Mouse (Mus musculus): ENCODE data around the gene Gdf15. TPM values are rescaled to one million over a fixed set of nuclear protein-coding genes. Genes with fewer than 3 reads are reported as not detected.

Gene Gdf15
- polyA plus RNA-seq, 1 experiment from 2014 or later = 0.48 TPM

- Histone ChIP-seq H3K9ac (ENCODE audit: low read depth, low read length) (no peak overlapping the region), H3K36me3 (ENCODE audit: control insufficient read depth, insufficient read depth, low read length) (no peaks in the 10 kb centered on the region), H3K9me3 (ENCODE audit: control insufficient read depth, low read length) (no peaks in the 10 kb centered on the region), H3K4me3 (ENCODE audit: low read length) (no peak overlapping the region), H3K27ac (ENCODE audit: low read depth, low read length) (no peak overlapping the region), H3K4me1 (ENCODE audit: control insufficient read depth, insufficient read depth, low read depth, low read length) (no peaks in the 10 kb centered on the region), H3K27me3 (replicated peaks; ENCODE audit: control insufficient read depth, insufficient read depth, low read length) (no peaks in the 10 kb centered on the region), H3K4me2 (ENCODE audit: low read length) (no peak overlapping the region)
- ATAC-seq = no peak
- 75% methylated on average over 9 of the region's 9 CpGs for WGBS
These were observed 6.5 kb upstream of the Gdf15 start for GRCm38 (mm10) chr8:70638752-70639151.

- Histone ChIP-seq H3K4me1 (ENCODE audit: control insufficient read depth, insufficient read depth, low read depth, low read length) (no peaks in the 10 kb centered on the region), H3K27me3 (replicated peaks; ENCODE audit: control insufficient read depth, insufficient read depth, low read length) (no peaks in the 10 kb centered on the region; the same call in 1 of the 2 replicates), H3K4me2 (ENCODE audit: low read length) (no peak overlapping the region), H3K27ac (ENCODE audit: low read depth, low read length) (no peak overlapping the region), H3K36me3 (ENCODE audit: control insufficient read depth, insufficient read depth, low read length) (no peaks in the 10 kb centered on the region), H3K4me3 (ENCODE audit: low read length) (no peak overlapping the region), H3K9ac (ENCODE audit: low read depth, low read length) (no peak overlapping the region), H3K9me3 (ENCODE audit: control insufficient read depth, low read length) (no peaks in the 10 kb centered on the region)
- ATAC-seq = no peak
- WGBS = 55% methylated on average over 8 of the region's 8 CpGs
These were observed 4.6 kb upstream of the Gdf15 start for GRCm38 (mm10) chr8:70636838-70637237.

GRCm38 (mm10) chr8:70635527-70635926 lies 3.3 kb upstream of the Gdf15 start:
- peaks cover 6% of the 10 kb centered on the region for H3K4me1 ChIP-seq (ENCODE audit: control insufficient read depth, insufficient read depth, low read depth, low read length)
- no peak overlapping the region for H3K9ac ChIP-seq (ENCODE audit: low read depth, low read length)
- no peak overlapping the region for H3K4me3 ChIP-seq (ENCODE audit: low read length)
- no peaks in the 10 kb centered on the region for H3K9me3 ChIP-seq (ENCODE audit: control insufficient read depth, low read length)
- ATAC-seq = no peak
- H3K27me3 ChIP-seq (replicated peaks; ENCODE audit: control insufficient read depth, insufficient read depth, low read length) = peaks cover 2% of the 10 kb centered on the region
- no peaks in the 10 kb centered on the region for H3K36me3 ChIP-seq (ENCODE audit: control insufficient read depth, insufficient read depth, low read length)
- no peak overlapping the region for H3K4me2 ChIP-seq (ENCODE audit: low read length)
- WGBS = 72% methylated on average over 6 of the region's 6 CpGs
- H3K27ac ChIP-seq (ENCODE audit: low read depth, low read length) = no peak overlapping the region

- Histone ChIP-seq H3K27me3 (replicated peaks; ENCODE audit: control insufficient read depth, insufficient read depth, low read length) (peaks cover 2% of the 10 kb centered on the region), H3K4me3 (ENCODE audit: low read length) (no peak overlapping the region), H3K9me3 (ENCODE audit: control insufficient read depth, low read length) (no peaks in the 10 kb centered on the region), H3K36me3 (ENCODE audit: control insufficient read depth, insufficient read depth, low read length) (no peaks in the 10 kb centered on the region), H3K27ac (ENCODE audit: low read depth, low read length) (no peak overlapping the region), H3K4me2 (ENCODE audit: low read length) (no peak overlapping the region), H3K9ac (ENCODE audit: low read depth, low read length) (no peak overlapping the region), H3K4me1 (ENCODE audit: control insufficient read depth, insufficient read depth, low read depth, low read length) (peaks cover 17% of the 10 kb centered on the region)
- 52% methylated on average over 6 of the region's 6 CpGs for WGBS
- ATAC-seq = no peak
These were observed 1.8 kb upstream of the Gdf15 start for GRCm38 (mm10) chr8:70634066-70634465.

GRCm38 (mm10) chr8:70631436-70631835 lies 820 bp downstream of the Gdf15 start:
- 18% methylated on average over 24 of the region's 24 CpGs for WGBS
- H3K9ac ChIP-seq (ENCODE audit: low read depth, low read length) = no peak overlapping the region
- H3K9me3 ChIP-seq (ENCODE audit: control insufficient read depth, low read length) = no peaks in the 10 kb centered on the region
- H3K36me3 ChIP-seq (ENCODE audit: control insufficient read depth, insufficient read depth, low read length) = no peaks in the 10 kb centered on the region
- H3K4me3 ChIP-seq (ENCODE audit: low read length) = no peak overlapping the region
- H3K4me1 ChIP-seq (ENCODE audit: control insufficient read depth, insufficient read depth, low read depth, low read length) = peaks cover 18% of the 10 kb centered on the region
- ATAC-seq = no peak
- no peak overlapping the region for H3K4me2 ChIP-seq (ENCODE audit: low read length)
- peaks cover 2% of the 10 kb centered on the region for H3K27me3 ChIP-seq (replicated peaks; ENCODE audit: control insufficient read depth, insufficient read depth, low read length)
- H3K27ac ChIP-seq (ENCODE audit: low read depth, low read length) = no peak overlapping the region

GRCm38 (mm10) chr8:70630532-70631381 lies 1.5 kb downstream of the Gdf15 start:
- Histone ChIP-seq H3K9ac (ENCODE audit: low read depth, low read length) (peak overlapping the region; percentile 50), H3K4me3 (ENCODE audit: low read length) (peak overlapping the region; percentile 50; the same call in 1 of the 2 replicates), H3K27me3 (replicated peaks; ENCODE audit: control insufficient read depth, insufficient read depth, low read length) (peaks cover 2% of the 10 kb centered on the region), H3K4me1 (ENCODE audit: control insufficient read depth, insufficient read depth, low read depth, low read length) (peaks cover 18% of the 10 kb centered on the region), H3K36me3 (ENCODE audit: control insufficient read depth, insufficient read depth, low read length) (no peaks in the 10 kb centered on the region), H3K27ac (ENCODE audit: low read depth, low read length) (peak overlapping the region; percentile 23; the same call in 1 of the 2 replicates), H3K9me3 (ENCODE audit: control insufficient read depth, low read length) (no peaks in the 10 kb centered on the region), H3K4me2 (ENCODE audit: low read length) (peak overlapping the region; percentile 22)
- WGBS = 14% methylated on average over 22 of the region's 22 CpGs
- ATAC-seq = 0 out of 2 replicates have a peak, but pooled peaks have one; percentile 7

- H3K9ac ChIP-seq (ENCODE audit: low read depth, low read length) = peak overlapping the region; percentile 66
- peak overlapping the region; percentile 82 for H3K4me2 ChIP-seq (ENCODE audit: low read length)
- H3K36me3 ChIP-seq (ENCODE audit: control insufficient read depth, insufficient read depth, low read length) = no peaks in the 10 kb centered on the region
- H3K4me1 ChIP-seq (ENCODE audit: control insufficient read depth, insufficient read depth, low read depth, low read length) = peaks cover 18% of the 10 kb centered on the region
- peak overlapping the region; percentile 50 for H3K4me3 ChIP-seq (ENCODE audit: low read length)
- no peaks in the 10 kb centered on the region for H3K9me3 ChIP-seq (ENCODE audit: control insufficient read depth, low read length)
- peaks cover 2% of the 10 kb centered on the region for H3K27me3 ChIP-seq (replicated peaks; ENCODE audit: control insufficient read depth, insufficient read depth, low read length)
- WGBS = under 1% methylated on average over 60 of the region's 60 CpGs
- H3K27ac ChIP-seq (ENCODE audit: low read depth, low read length) = peak overlapping the region; percentile 68
- peak; percentile 92 for ATAC-seq
These were observed 2.4 kb downstream of the Gdf15 start for GRCm38 (mm10) chr8:70629574-70630531.

- WGBS = 56% methylated on average over 7 of the region's 7 CpGs
These were observed 3.2 kb downstream of the Gdf15 start for GRCm38 (mm10) chr8:70628986-70629490.

More at GRCm38 (mm10) chr8:70628986-70629490, 3.2 kb downstream of the Gdf15 start:
- peaks cover 18% of the 10 kb centered on the region for H3K4me1 ChIP-seq (ENCODE audit: control insufficient read depth, insufficient read depth, low read depth, low read length)
- H3K9ac ChIP-seq (ENCODE audit: low read depth, low read length) = peak overlapping the region; percentile 66; the same call in 1 of the 2 replicates
- no peaks in the 10 kb centered on the region for H3K36me3 ChIP-seq (ENCODE audit: control insufficient read depth, insufficient read depth, low read length)
- H3K4me3 ChIP-seq (ENCODE audit: low read length) = peak overlapping the region; percentile 50
- no peaks in the 10 kb centered on the region for H3K9me3 ChIP-seq (ENCODE audit: control insufficient read depth, low read length)
- H3K4me2 ChIP-seq (ENCODE audit: low read length) = peak overlapping the region; percentile 82
- no peak overlapping the region; the same call in none of the 2 replicates for H3K27ac ChIP-seq (ENCODE audit: low read depth, low read length)
- H3K27me3 ChIP-seq (replicated peaks; ENCODE audit: control insufficient read depth, insufficient read depth, low read length) = peaks cover 2% of the 10 kb centered on the region
- peak; percentile 4; the same call in 1 of the 2 replicates for ATAC-seq

Measured in hindbrain, embryonic 16.5 days (tissue).